Mouse (Mus musculus): ENCODE data around the gene Shroom3.

The Shroom3 gene

DNA sequence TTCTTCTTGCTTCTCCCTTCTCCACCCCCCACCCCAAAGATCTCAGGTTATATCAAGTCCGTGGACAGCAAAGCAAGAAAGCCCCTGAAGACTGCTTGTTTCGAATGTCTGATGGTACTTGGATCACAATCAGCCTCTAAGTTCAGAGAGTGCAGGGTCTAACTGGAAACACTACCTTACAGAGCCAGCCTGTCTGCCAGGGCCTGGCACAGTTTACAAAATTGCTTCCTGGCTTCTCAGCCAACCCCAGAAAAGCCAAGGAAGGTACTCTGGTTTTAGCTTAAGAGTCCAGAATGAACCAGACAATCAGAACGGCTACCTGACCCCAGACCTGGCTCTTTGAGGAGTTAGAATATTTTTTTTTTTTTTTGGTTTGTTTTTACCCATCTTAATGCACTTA is 159.6 kb downstream of the Shroom3 start:
- in situ Hi-C loops (cut with MboI, MseI), result no loop called here

GRCm38 (mm10) chr5:92843850-92844785 is 160.9 kb downstream of the Shroom3 start:
- in situ Hi-C loops (cut with MboI, MseI), result no loop called here

GRCm38 (mm10) chr5:92849743-92850142 is 166.5 kb downstream of the Shroom3 start:
- in situ Hi-C loops (cut with MboI, MseI), result no loop called here

- in situ Hi-C loops (cut with MboI, MseI), result no loop called here
These were observed 167.7 kb downstream of the Shroom3 start for GRCm38 (mm10) chr5:92850925-92851324.

GRCm38 (mm10) chr5:92854983-92855382 is 171.7 kb downstream of the Shroom3 start:
- in situ Hi-C loops (cut with MboI, MseI), result no loop called here

- in situ Hi-C loops (cut with MboI, MseI), result no loop called here
These were observed 173.1 kb downstream of the Shroom3 start for GRCm38 (mm10) chr5:92856346-92856745.

DNA sequence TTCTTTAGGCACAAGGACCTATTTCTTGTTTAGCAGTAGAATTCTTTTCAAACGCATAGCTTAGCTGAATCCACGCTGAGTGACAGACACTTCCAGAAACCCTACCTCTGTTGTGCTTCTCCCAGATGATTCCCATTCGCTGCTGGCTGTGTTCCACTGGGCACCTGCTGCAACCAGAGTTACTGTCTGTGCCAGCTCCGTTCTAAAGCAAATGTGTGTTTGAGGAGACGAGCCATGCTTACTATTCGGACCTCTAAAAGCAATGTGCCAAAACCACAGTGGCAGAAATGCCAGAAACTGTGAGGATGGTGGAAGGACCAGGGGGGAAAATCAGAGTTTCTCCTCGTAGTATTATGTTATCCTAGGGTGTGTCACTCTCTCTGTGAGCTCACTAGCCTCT is 173.9 kb downstream of the Shroom3 start:
- in situ Hi-C loops (cut with MboI, MseI), result no loop called here

DNA sequence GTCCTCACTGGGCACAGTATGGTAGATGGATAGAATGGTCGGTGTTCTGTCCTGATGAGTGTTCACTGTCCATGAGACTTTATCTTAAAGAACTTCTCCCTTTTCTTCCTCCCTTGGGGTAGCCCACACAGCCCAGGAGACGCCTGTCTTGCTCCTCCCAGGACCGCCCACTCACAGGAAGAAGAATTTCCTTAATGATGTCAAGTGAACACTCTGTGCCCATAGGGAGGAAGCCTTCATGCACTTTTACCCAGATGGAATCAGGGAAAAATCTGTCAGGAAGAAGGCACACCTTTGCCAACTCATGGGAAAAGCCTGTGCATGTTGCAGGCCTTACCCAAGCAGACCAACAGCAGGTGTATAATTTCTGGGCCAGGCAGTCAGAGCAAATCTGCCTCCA is 174.9 kb downstream of the Shroom3 start:
- in situ Hi-C loops (cut with MboI, MseI), result no loop called here

- in situ Hi-C loops (cut with MboI, MseI), result no loop called here
These were observed 175.3 kb downstream of the Shroom3 start for GRCm38 (mm10) chr5:92858576-92858975.

- in situ Hi-C loops (cut with MboI, MseI), result no loop called here
These were observed 178.3 kb downstream of the Shroom3 start for GRCm38 (mm10) chr5:92861416-92862112.

GRCm38 (mm10) chr5:92865090-92865489 is 181.9 kb downstream of the Shroom3 start:
- in situ Hi-C loops (cut with MboI, MseI), result no loop called here

DNA sequence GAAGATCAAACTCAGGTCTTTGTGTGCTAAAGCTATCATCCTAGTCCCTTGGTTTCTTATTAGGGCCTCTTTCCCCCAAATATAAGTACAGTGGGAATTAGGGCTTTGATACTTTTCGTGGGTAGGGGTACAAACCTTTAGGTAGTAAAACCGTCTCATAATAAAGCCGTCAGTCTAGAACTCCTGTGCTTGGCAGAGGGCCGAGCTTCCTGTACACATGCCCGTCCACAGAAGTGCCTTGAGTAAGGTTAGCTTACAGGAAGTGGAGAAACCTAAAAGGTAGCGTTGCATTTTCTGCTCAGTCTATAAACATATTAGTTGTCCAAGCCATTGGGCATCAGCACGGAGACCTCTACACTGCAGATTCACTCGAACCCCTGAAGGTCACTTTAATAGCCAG is 183.3 kb downstream of the Shroom3 start:
- in situ Hi-C loops (cut with MboI, MseI), result no loop called here

GRCm38 (mm10) chr5:92867253-92867652 is 184.0 kb downstream of the Shroom3 start:
- in situ Hi-C loops (cut with MboI, MseI), result no loop called here

DNA sequence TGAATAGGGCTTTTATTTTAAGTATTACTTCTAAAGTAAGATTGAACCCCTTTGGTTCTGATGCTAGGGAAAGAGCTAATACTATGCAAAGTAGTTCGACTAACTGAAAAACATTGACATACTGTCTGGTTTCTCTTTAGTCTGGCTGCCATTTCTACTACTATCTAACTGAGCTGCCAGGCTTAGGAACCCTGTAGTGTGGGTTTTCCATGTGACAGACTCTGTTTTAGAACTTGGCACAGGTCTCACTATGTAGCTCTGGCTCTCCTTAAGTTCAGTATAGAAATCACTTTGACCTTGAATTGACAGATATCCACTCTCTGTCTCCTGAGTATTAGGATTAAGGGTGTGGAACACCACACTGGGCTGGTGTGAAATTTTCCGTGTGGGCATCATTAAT is 185.0 kb downstream of the Shroom3 start:
- in situ Hi-C loops (cut with MboI, MseI), result no loop called here

DNA sequence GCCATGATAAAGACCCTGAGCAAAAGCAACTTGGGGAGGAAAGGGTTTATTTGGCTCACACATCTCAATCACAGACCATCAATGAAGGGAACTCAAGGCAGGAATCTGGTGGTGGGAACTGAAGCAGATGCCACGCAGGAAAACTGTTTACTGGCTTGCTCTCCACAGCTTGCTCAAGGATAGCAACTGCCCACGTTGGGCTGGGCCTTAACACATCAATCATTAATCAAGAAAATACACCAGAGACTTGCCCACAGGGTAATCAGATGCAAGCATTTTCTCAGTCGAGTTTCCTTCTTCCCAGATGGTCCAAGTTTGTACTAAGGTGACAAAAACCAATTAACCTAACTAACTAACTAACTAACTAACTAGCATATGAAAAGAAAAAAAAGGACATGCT is 187.8 kb downstream of the Shroom3 start:
- in situ Hi-C loops (cut with MboI, MseI), result no loop called here

- in situ Hi-C loops (cut with MboI, MseI), result no loop called here
These were observed 188.9 kb downstream of the Shroom3 start for GRCm38 (mm10) chr5:92872182-92872581.

DNA sequence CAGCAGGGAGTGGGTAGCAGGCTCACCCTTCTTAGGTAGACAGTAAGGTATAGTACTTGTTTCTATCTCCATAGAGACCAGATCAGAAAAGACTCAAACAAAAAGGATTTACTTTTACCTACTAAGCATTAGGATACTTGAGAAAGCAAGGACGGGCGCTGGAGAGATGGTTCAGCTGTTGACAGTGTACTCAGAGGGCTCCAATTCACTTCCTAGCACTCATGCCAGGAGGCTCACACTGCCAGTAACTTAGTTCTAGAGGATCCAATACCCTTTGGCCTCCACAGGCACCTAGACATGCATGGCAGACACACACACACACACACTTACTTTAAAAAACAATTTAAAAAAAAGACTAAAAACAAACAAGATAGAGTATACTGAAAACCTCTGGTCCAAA is 189.8 kb downstream of the Shroom3 start:
- in situ Hi-C loops (cut with MboI, MseI), result no loop called here

DNA sequence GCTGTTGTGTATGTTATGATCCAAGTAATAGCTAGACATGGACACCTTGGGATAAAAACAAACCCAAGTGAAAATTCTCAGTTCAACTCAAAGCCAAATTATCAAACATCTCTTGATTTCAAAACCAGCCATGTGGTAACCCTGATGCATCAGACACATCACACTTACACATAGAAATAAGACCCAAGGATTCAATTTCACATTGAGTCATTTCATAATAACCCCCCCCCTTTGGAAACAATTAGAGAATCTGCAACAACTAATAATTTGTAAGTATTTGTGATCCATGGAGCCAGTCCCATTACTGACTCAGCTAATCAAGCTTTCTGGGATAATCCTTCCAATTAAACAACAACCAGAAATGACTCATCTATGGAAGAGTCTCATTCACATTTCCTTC is 190.3 kb downstream of the Shroom3 start:
- in situ Hi-C loops (cut with MboI, MseI), result no loop called here

- in situ Hi-C loops (cut with MboI, MseI), result no loop called here
These were observed 192.6 kb downstream of the Shroom3 start for GRCm38 (mm10) chr5:92875836-92876235.

- in situ Hi-C loops (cut with MboI, MseI), result no loop called here
These were observed 193.9 kb downstream of the Shroom3 start for GRCm38 (mm10) chr5:92877104-92877503.

DNA sequence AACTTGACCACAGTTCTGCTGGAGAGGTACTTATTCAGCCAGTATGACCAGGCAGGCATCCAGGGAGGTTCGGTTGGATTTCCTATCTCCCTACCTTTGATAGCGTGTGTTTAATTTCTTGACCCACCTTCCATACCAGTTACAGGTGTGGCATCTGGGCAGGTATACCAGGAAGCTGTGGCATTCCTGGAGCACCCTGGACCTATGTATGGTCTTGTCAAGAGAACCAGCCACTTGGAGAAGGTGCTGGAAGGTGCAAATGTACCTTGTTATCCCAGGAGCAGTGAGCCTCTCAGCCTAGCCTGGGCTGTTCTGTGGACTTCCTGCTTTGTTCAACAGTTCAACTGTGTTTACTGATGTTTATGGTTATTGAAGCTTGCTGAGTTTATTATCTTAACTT is 197.2 kb downstream of the Shroom3 start:
- in situ Hi-C loops (cut with MboI, MseI), result no loop called here

GRCm38 (mm10) chr5:92880893-92881292 is 197.7 kb downstream of the Shroom3 start:
- in situ Hi-C loops (cut with MboI, MseI), result no loop called here

- in situ Hi-C loops (cut with MboI, MseI), result no loop called here
These were observed 202.9 kb downstream of the Shroom3 start for GRCm38 (mm10) chr5:92886141-92886540.

Data from T-helper 1 cell (primary cell).